11 mouse cellular contexts compared by ENCODE assay signal in genomic region chr6:116644335-116644734, GRCm38 (mm10). TPM values are rescaled to one million over a fixed set of nuclear protein-coding genes. Genes with fewer than 3 reads are reported as not detected.
A peak's percentile ranks its signal among the peaks of the same experiment; 100 is the strongest.
DNase-seq lines count a peak whose midpoint lies in the region; ATAC-seq and TF ChIP-seq lines count a peak whose summit lies in the region.
"Had no signal": no experiment of that assay in that cellular context is flagged by ENCODE, and none has a peak within 500 bp of the region (broad histone marks: within the 10 kb centered on the region; RNA-seq: fewer than 3 reads in every experiment).

No protein-coding gene starts in this region.

- H3K4me3 ChIP-seq in liver, postnatal 0 days (ENCODE audit: low read depth, low read length) = no peak overlapping the region
- no peak overlapping the region for H3K4me3 ChIP-seq in liver, embryonic 11.5 days (ENCODE audit: low read depth, low read length)
- no peak overlapping the region for H3K4me3 ChIP-seq in heart, embryonic 10.5 days
- H3K4me3 ChIP-seq in intestine, postnatal 0 days (ENCODE audit: low read depth, low read length) = no peak overlapping the region
- no peak overlapping the region for H3K4me3 ChIP-seq in stomach, embryonic 16.5 days (replicated peaks; ENCODE audit: low read length)
- H3K4me3 ChIP-seq in forebrain, embryonic 12.5 days (replicated peaks) = no peak overlapping the region
- H3K4me3 ChIP-seq in cerebellum, adult 2 months (replicated peaks; ENCODE audit: insufficient read depth, low read depth, low read length) = no peak overlapping the region
- H3K4me3 ChIP-seq: forebrain, embryonic 13.5 days; limb, embryonic 12.5 days had no signal

- TF ChIP-seq EP300 in liver, postnatal 0 days (IDR thresholded peaks at IDR 0.05; ENCODE audit: low read depth) = no peak

- H3K4me1 ChIP-seq in liver, postnatal 0 days (ENCODE audit: insufficient read depth) = peaks cover 12% of the 10 kb centered on the region
- no peaks in the 10 kb centered on the region; the same call in 1 of the 2 replicates for H3K4me1 ChIP-seq in liver, embryonic 11.5 days (replicated peaks; ENCODE audit: control insufficient read depth, insufficient read depth, low read length)
- H3K4me1 ChIP-seq in heart, embryonic 10.5 days = peaks cover 29% of the 10 kb centered on the region
- H3K4me1 ChIP-seq in intestine, postnatal 0 days (replicated peaks; ENCODE audit: control insufficient read depth, insufficient read depth, low read length) = 0 out of 2 replicates have a peak, but pooled peaks cover 4% of the 10 kb centered on the region
- no peaks in the 10 kb centered on the region for H3K4me1 ChIP-seq in stomach, embryonic 16.5 days (ENCODE audit: control insufficient read depth, insufficient read depth, low read length)
- H3K4me1 ChIP-seq in forebrain, embryonic 12.5 days = no peaks in the 10 kb centered on the region
- peaks cover 8% of the 10 kb centered on the region; the same call in 1 of the 2 replicates for H3K4me1 ChIP-seq in cerebellum, adult 2 months (ENCODE audit: control insufficient read depth, insufficient read depth, low read length)
- H3K4me1 ChIP-seq: forebrain, embryonic 13.5 days; limb, embryonic 12.5 days had no signal

- H3K36me3 ChIP-seq in liver, postnatal 0 days (replicated peaks; ENCODE audit: insufficient read depth, low read length) = no peaks in the 10 kb centered on the region; the same call in 1 of the 2 replicates
- H3K36me3 ChIP-seq in liver, embryonic 11.5 days (ENCODE audit: control insufficient read depth, insufficient read depth, low read length) = no peaks in the 10 kb centered on the region
- H3K36me3 ChIP-seq in heart, embryonic 10.5 days = no peaks in the 10 kb centered on the region
- H3K36me3 ChIP-seq in intestine, postnatal 0 days (ENCODE audit: control insufficient read depth, insufficient read depth) = no peaks in the 10 kb centered on the region; the same call in 1 of the 2 replicates
- H3K36me3 ChIP-seq in stomach, embryonic 16.5 days (ENCODE audit: control insufficient read depth, insufficient read depth, low read length) = no peaks in the 10 kb centered on the region
- H3K36me3 ChIP-seq in forebrain, embryonic 12.5 days (replicated peaks) = peaks cover 4% of the 10 kb centered on the region; the same call in 1 of the 2 replicates
- H3K36me3 ChIP-seq: limb, embryonic 12.5 days had no signal

- no peaks in the 10 kb centered on the region for H3K27me3 ChIP-seq in liver, postnatal 0 days (ENCODE audit: insufficient read depth, low read length)
- no peaks in the 10 kb centered on the region for H3K27me3 ChIP-seq in liver, embryonic 11.5 days (replicated peaks; ENCODE audit: control insufficient read depth, insufficient read depth, low read length)
- no peaks in the 10 kb centered on the region for H3K27me3 ChIP-seq in heart, embryonic 10.5 days (ENCODE audit: insufficient read depth, poor library complexity, severe bottlenecking)
- H3K27me3 ChIP-seq in intestine, postnatal 0 days (replicated peaks; ENCODE audit: control insufficient read depth, insufficient read depth, low read length) = no peaks in the 10 kb centered on the region
- no peaks in the 10 kb centered on the region for H3K27me3 ChIP-seq in stomach, embryonic 16.5 days (ENCODE audit: control insufficient read depth, insufficient read depth, low read length)
- no peaks in the 10 kb centered on the region for H3K27me3 ChIP-seq in forebrain, embryonic 12.5 days
- no peaks in the 10 kb centered on the region for H3K27me3 ChIP-seq in cerebellum, adult 2 months (ENCODE audit: control insufficient read depth, insufficient read depth, low read length)
- H3K27me3 ChIP-seq: forebrain, embryonic 13.5 days; limb, embryonic 12.5 days had no signal

- no peak for TF ChIP-seq CTCF in liver, postnatal 0 days (IDR thresholded peaks at IDR 0.05; ENCODE audit: low read depth)
- no peak for TF ChIP-seq CTCF in intestine, postnatal 0 days (IDR thresholded peaks at IDR 0.05; ENCODE audit: low read depth)
- TF ChIP-seq CTCF in cerebellum, adult 2 months (IDR thresholded peaks at IDR 0.05; ENCODE audit: borderline replicate concordance, insufficient read depth, low read depth, low read length) = no peak

- no peaks in the 10 kb centered on the region for H3K9me3 ChIP-seq in liver, postnatal 0 days (ENCODE audit: low read length)
- H3K9me3 ChIP-seq in liver, embryonic 11.5 days (ENCODE audit: control insufficient read depth, low read length) = no peaks in the 10 kb centered on the region
- no peaks in the 10 kb centered on the region for H3K9me3 ChIP-seq in heart, embryonic 10.5 days
- no peaks in the 10 kb centered on the region for H3K9me3 ChIP-seq in intestine, postnatal 0 days (ENCODE audit: control insufficient read depth)
- H3K9me3 ChIP-seq in stomach, embryonic 16.5 days (replicated peaks; ENCODE audit: control insufficient read depth, low read length) = no peaks in the 10 kb centered on the region
- no peaks in the 10 kb centered on the region for H3K9me3 ChIP-seq in forebrain, embryonic 12.5 days
- H3K9me3 ChIP-seq: forebrain, embryonic 13.5 days; limb, embryonic 12.5 days had no signal

- no peak overlapping the region for H3K27ac ChIP-seq in liver, postnatal 0 days (ENCODE audit: low read depth)
- H3K27ac ChIP-seq in liver, embryonic 11.5 days (ENCODE audit: low read depth, low read length) = no peak overlapping the region
- H3K27ac ChIP-seq in heart, embryonic 10.5 days = peak overlapping the region; percentile 78
- peak overlapping the region; percentile 23; the same call in 1 of the 2 replicates for H3K27ac ChIP-seq in intestine, postnatal 0 days (ENCODE audit: low read depth, low read length)
- peak overlapping the region; percentile 36; the same call in 1 of the 2 replicates for H3K27ac ChIP-seq in stomach, embryonic 16.5 days (ENCODE audit: low read length)
- H3K27ac ChIP-seq in forebrain, embryonic 12.5 days = no peak overlapping the region
- no peak overlapping the region for H3K27ac ChIP-seq in cerebellum, adult 2 months (ENCODE audit: insufficient read depth, low read length)
- H3K27ac ChIP-seq: forebrain, embryonic 13.5 days; limb, embryonic 12.5 days had no signal

- H3K4me2 ChIP-seq in liver, postnatal 0 days (ENCODE audit: low read depth, low read length) = no peak overlapping the region
- no peak overlapping the region for H3K4me2 ChIP-seq in liver, embryonic 11.5 days
- no peak overlapping the region for H3K4me2 ChIP-seq in intestine, postnatal 0 days (replicated peaks; ENCODE audit: low read depth)
- no peak overlapping the region for H3K4me2 ChIP-seq in stomach, embryonic 16.5 days (ENCODE audit: low read depth, low read length)
- no peak overlapping the region for H3K4me2 ChIP-seq in forebrain, embryonic 12.5 days
- H3K4me2 ChIP-seq: forebrain, embryonic 13.5 days; limb, embryonic 12.5 days had no signal

- WGBS in liver, postnatal 0 days (ENCODE audit: insufficient replicate concordance) = 36% methylated on average over 3 of the region's 3 CpGs
- WGBS in liver, embryonic 11.5 days = 63% methylated on average over 3 of the region's 3 CpGs
- 30% methylated on average over 3 of the region's 3 CpGs for WGBS in heart, embryonic 10.5 days
- WGBS in intestine, postnatal 0 days = 27% methylated on average over 3 of the region's 3 CpGs
- 51% methylated on average over 3 of the region's 3 CpGs for WGBS in stomach, embryonic 16.5 days
- WGBS in forebrain, embryonic 12.5 days = 63% methylated on average over 3 of the region's 3 CpGs
- 80% methylated on average over 3 of the region's 3 CpGs for WGBS in cerebellum, adult 2 months

- DNase-seq in liver, postnatal 0 days = no peak
- DNase-seq in liver, embryonic 11.5 days (ENCODE audit: low spot score) = no peak
- DNase-seq in heart, embryonic 10.5 days (ENCODE audit: low spot score) = no peak
- DNase-seq in urinary bladder, postnatal 10 days (ENCODE audit: low spot score) = no peak
- DNase-seq in cerebellum, adult 2 months = no peak
- DNase-seq: cerebellum, adult 18-20 months had no signal

- ATAC-seq in liver, postnatal 0 days = 0 out of 2 replicates have a peak, but pooled peaks have one; percentile 16
- ATAC-seq in liver, embryonic 11.5 days (replicated peaks; ENCODE audit: low FRiP score) = no peak
- ATAC-seq in intestine, postnatal 0 days = peak; percentile 65
- peak; percentile 82; the same call in 1 of the 2 replicates for ATAC-seq in stomach, embryonic 16.5 days (ENCODE audit: insufficient read depth, low FRiP score)
- ATAC-seq in forebrain, embryonic 12.5 days (ENCODE audit: low FRiP score) = no peak
- ATAC-seq: forebrain, embryonic 13.5 days had no signal

- TF ChIP-seq POLR2A in cerebellum, adult 2 months (IDR thresholded peaks at IDR 0.05; ENCODE audit: borderline replicate concordance, insufficient read depth, low read length) = no peak

- H3K9ac ChIP-seq in liver, postnatal 0 days (replicated peaks) = no peak overlapping the region
- H3K9ac ChIP-seq in liver, embryonic 11.5 days (ENCODE audit: low read depth, low read length) = no peak overlapping the region
- H3K9ac ChIP-seq in intestine, postnatal 0 days (ENCODE audit: low read depth, low read length) = no peak overlapping the region
- H3K9ac ChIP-seq in stomach, embryonic 16.5 days (ENCODE audit: low read length) = no peak overlapping the region
- H3K9ac ChIP-seq in forebrain, embryonic 12.5 days = no peak overlapping the region
- H3K9ac ChIP-seq: forebrain, embryonic 13.5 days; limb, embryonic 12.5 days had no signal

RNA-seq across cellular contexts. Expression of gene Depp1, which starts 6.1 kb away (rescaled TPM):
- 103 and 122 TPM in 2 replicates for polyA plus RNA-seq in liver, postnatal 0 days (2015; fragmentation: Nextera tagmentation; extraction: Ambion mirVana)
- polyA plus RNA-seq in liver, embryonic 11.5 days (2014; fragmentation: Nextera tagmentation; extraction: Ambion mirVana) = 5.3 and 6.1 TPM in 2 replicates
- polyA plus RNA-seq in heart, embryonic 10.5 days (2016; fragmentation: Nextera tagmentation; extraction: Ambion mirVana) = 5.5 and 6.0 TPM in 2 replicates
- 11.2 and 13.0 TPM in 2 replicates for polyA plus RNA-seq in intestine, postnatal 0 days (2015; fragmentation: Nextera tagmentation; extraction: Ambion mirVana)
- polyA plus RNA-seq in stomach, embryonic 16.5 days (2015; fragmentation: Nextera tagmentation; extraction: Ambion mirVana) = 30.6 and 40.4 TPM in 2 replicates
- polyA plus RNA-seq in forebrain, embryonic 12.5 days (2016; fragmentation: Nextera tagmentation; extraction: Ambion mirVana) = 4.2 and 4.8 TPM in 2 replicates
- 0.84 and 1.00 TPM in 2 replicates for polyA plus RNA-seq in cerebellum, adult 2 months (2012; rRNA removed)

RNA-seq across cellular contexts. Expression of gene Zfp422, which starts 15.5 kb away (rescaled TPM):
- 26.2 and 26.7 TPM in 2 replicates for polyA plus RNA-seq in liver, postnatal 0 days (2015; fragmentation: Nextera tagmentation; extraction: Ambion mirVana)
- polyA plus RNA-seq in liver, embryonic 11.5 days (2014; fragmentation: Nextera tagmentation; extraction: Ambion mirVana) = 92.5 and 98.5 TPM in 2 replicates
- polyA plus RNA-seq in heart, embryonic 10.5 days (2016; fragmentation: Nextera tagmentation; extraction: Ambion mirVana) = 96.7 and 139 TPM in 2 replicates
- 41.8 and 43.3 TPM in 2 replicates for polyA plus RNA-seq in intestine, postnatal 0 days (2015; fragmentation: Nextera tagmentation; extraction: Ambion mirVana)
- polyA plus RNA-seq in stomach, embryonic 16.5 days (2015; fragmentation: Nextera tagmentation; extraction: Ambion mirVana) = 119 and 123 TPM in 2 replicates
- 316 and 342 TPM in 2 replicates for polyA plus RNA-seq in forebrain, embryonic 12.5 days (2016; fragmentation: Nextera tagmentation; extraction: Ambion mirVana)
- 32.4 and 34.2 TPM in 2 replicates for polyA plus RNA-seq in cerebellum, adult 2 months (2012; rRNA removed)

RNA-seq across cellular contexts. Expression of gene Rassf4, which starts 29.4 kb away (rescaled TPM):
- 7.2 and 9.6 TPM in 2 replicates for polyA plus RNA-seq in liver, postnatal 0 days (2015; fragmentation: Nextera tagmentation; extraction: Ambion mirVana)
- 4.8 and 4.9 TPM in 2 replicates for polyA plus RNA-seq in liver, embryonic 11.5 days (2014; fragmentation: Nextera tagmentation; extraction: Ambion mirVana)
- 5.5 and 7.2 TPM in 2 replicates for polyA plus RNA-seq in heart, embryonic 10.5 days (2016; fragmentation: Nextera tagmentation; extraction: Ambion mirVana)
- 6.4 and 6.7 TPM in 2 replicates for polyA plus RNA-seq in intestine, postnatal 0 days (2015; fragmentation: Nextera tagmentation; extraction: Ambion mirVana)
- 8.8 and 10.3 TPM in 2 replicates for polyA plus RNA-seq in stomach, embryonic 16.5 days (2015; fragmentation: Nextera tagmentation; extraction: Ambion mirVana)
- 17.1 and 19.9 TPM in 2 replicates for polyA plus RNA-seq in forebrain, embryonic 12.5 days (2016; fragmentation: Nextera tagmentation; extraction: Ambion mirVana)
- polyA plus RNA-seq in cerebellum, adult 2 months (2012; rRNA removed) = 10.3 and 12.9 TPM in 2 replicates

Comparison
In these comparisons a context has a peak if more than half of its experiments do, and no peak if none do; other contexts are left out.
1. ATAC-seq: peak in liver, postnatal 0 days (single experiment), intestine, postnatal 0 days (single experiment) and stomach, embryonic 16.5 days (single experiment); none in liver, embryonic 11.5 days (single experiment) and forebrain, embryonic 12.5 days (single experiment).
2. H3K27ac ChIP-seq: peak in heart, embryonic 10.5 days (single experiment), intestine, postnatal 0 days (single experiment) and stomach, embryonic 16.5 days (single experiment); none in liver, postnatal 0 days (single experiment), liver, embryonic 11.5 days (single experiment), forebrain, embryonic 12.5 days (single experiment) and cerebellum, adult 2 months (single experiment).